In the genomic region with DNA sequence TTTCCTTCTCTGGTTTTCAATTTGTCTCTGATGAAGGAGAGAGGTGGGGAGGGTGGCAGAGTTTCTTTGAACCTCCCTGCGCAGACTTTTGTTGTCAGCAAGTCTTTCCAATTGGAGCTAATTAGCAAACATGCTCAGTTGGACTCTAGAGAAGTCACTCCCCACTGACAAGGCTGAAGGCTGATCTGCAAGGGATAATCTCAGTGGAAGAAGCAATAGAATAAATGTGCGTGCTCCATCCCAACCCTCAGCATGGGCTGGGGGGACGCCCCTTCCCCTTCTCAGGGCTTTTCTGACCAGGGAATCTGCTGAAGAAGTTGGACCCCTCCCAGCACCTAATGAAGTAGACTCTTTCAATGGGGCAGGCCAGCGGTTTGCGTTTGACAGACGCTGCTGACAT, we compare ENCODE assay signal across 11 mouse cellular contexts.
"Had no signal": no experiment of that assay in that cellular context is flagged by ENCODE, and none has a peak within 500 bp of the region (broad histone marks: within the 10 kb centered on the region; RNA-seq: fewer than 3 reads in every experiment).

No protein-coding gene starts in this region.

- ATAC-seq: midbrain, embryonic 16.5 days had no signal

- DNase-seq: kidney, adult 9 months; kidney, postnatal 10 days; kidney, postnatal 4 days; lung, adult 18-20 months had no signal

- H3K4me3 ChIP-seq: layer of hippocampus, adult 2 months; limb, embryonic 13.5 days; neural tube, embryonic 13.5 days had no signal

- H3K4me2 ChIP-seq: limb, embryonic 13.5 days; midbrain, embryonic 11.5 days; neural tube, embryonic 13.5 days had no signal

- H3K36me3 ChIP-seq: limb, embryonic 13.5 days; neural tube, embryonic 13.5 days had no signal

- H3K27ac ChIP-seq: layer of hippocampus, adult 2 months; limb, embryonic 13.5 days; liver, embryonic 14.5 days; neural tube, embryonic 13.5 days; stomach, postnatal 0 days had no signal

- H3K4me1 ChIP-seq: limb, embryonic 13.5 days; neural tube, embryonic 13.5 days had no signal

- H3K27me3 ChIP-seq: limb, embryonic 13.5 days; neural tube, embryonic 13.5 days had no signal

- H3K9ac ChIP-seq: limb, embryonic 13.5 days; liver, embryonic 14.5 days; neural tube, embryonic 13.5 days had no signal
